ENCODE assay signal across 21 mouse cellular contexts in genomic region chr10:87750972-87751371, GRCm38 (mm10).
A peak's percentile ranks its signal among the peaks of the same experiment; 100 is the strongest.
DNase-seq lines count a peak whose midpoint lies in the region; ATAC-seq and TF ChIP-seq lines count a peak whose summit lies in the region.
"Had no signal": no experiment of that assay in that cellular context is flagged by ENCODE, and none has a peak within 500 bp of the region (broad histone marks: within the 10 kb centered on the region; RNA-seq: fewer than 3 reads in every experiment).

No protein-coding gene starts in this region.

- H3K9me3 ChIP-seq in stomach, embryonic 14.5 days (ENCODE audit: control insufficient read depth, low read depth, low read length) = no peaks in the 10 kb centered on the region
- no peaks in the 10 kb centered on the region for H3K9me3 ChIP-seq in stomach, embryonic 16.5 days (replicated peaks; ENCODE audit: control insufficient read depth, low read length)
- H3K9me3 ChIP-seq in midbrain, postnatal 0 days (ENCODE audit: low read length) = no peaks in the 10 kb centered on the region
- H3K9me3 ChIP-seq: embryonic facial prominence, embryonic 12.5 days; embryonic facial prominence, embryonic 15.5 days; forebrain, embryonic 10.5 days; forebrain, embryonic 12.5 days had no signal

- no peaks in the 10 kb centered on the region for H3K36me3 ChIP-seq in stomach, embryonic 14.5 days (ENCODE audit: control insufficient read depth, insufficient read depth, low read length)
- no peaks in the 10 kb centered on the region for H3K36me3 ChIP-seq in stomach, embryonic 16.5 days (ENCODE audit: control insufficient read depth, insufficient read depth, low read length)
- no peaks in the 10 kb centered on the region for H3K36me3 ChIP-seq in midbrain, postnatal 0 days (ENCODE audit: insufficient read depth, low read length)
- H3K36me3 ChIP-seq: embryonic facial prominence, embryonic 12.5 days; embryonic facial prominence, embryonic 15.5 days; forebrain, embryonic 10.5 days; forebrain, embryonic 12.5 days had no signal

- WGBS in stomach, embryonic 14.5 days = 17% methylated on average over 1 of the region's 1 CpGs
- WGBS in stomach, embryonic 16.5 days = 8% methylated on average over 1 of the region's 1 CpGs
- WGBS in midbrain, postnatal 0 days = 47% methylated on average over 1 of the region's 1 CpGs

- no peaks in the 10 kb centered on the region for H3K4me1 ChIP-seq in stomach, embryonic 14.5 days (ENCODE audit: control insufficient read depth, insufficient read depth, low read length)
- H3K4me1 ChIP-seq in stomach, embryonic 16.5 days (ENCODE audit: control insufficient read depth, insufficient read depth, low read length) = no peaks in the 10 kb centered on the region
- no peaks in the 10 kb centered on the region for H3K4me1 ChIP-seq in midbrain, postnatal 0 days (ENCODE audit: insufficient read depth, low read length)
- H3K4me1 ChIP-seq: embryonic facial prominence, embryonic 12.5 days; embryonic facial prominence, embryonic 15.5 days; forebrain, embryonic 10.5 days; forebrain, embryonic 12.5 days had no signal

- DNase-seq in mesoderm, embryonic 11.5 days (ENCODE audit: low read depth, low spot score) = peak; percentile 12
- DNase-seq in heart, postnatal 25 days (ENCODE audit: low spot score) = no peak
- DNase-seq in midbrain, postnatal 0 days (ENCODE audit: low spot score) = no peak
- no peak for DNase-seq in yolk sac, embryonic 10.5 days (ENCODE audit: low spot score)
- DNase-seq: adrenal gland, postnatal 10 days; cerebellum, adult 11 months; cerebellum, adult 18-20 months; cerebellum, adult 8-10 months; cerebellum, adult 9-11 months; cerebellum, postnatal 14 days; cerebellum, postnatal 36 days; embryo, embryonic 11 days had no signal

- no peak overlapping the region for H3K27ac ChIP-seq in stomach, embryonic 14.5 days (ENCODE audit: low read length)
- no peak overlapping the region for H3K27ac ChIP-seq in stomach, embryonic 16.5 days (ENCODE audit: low read length)
- H3K27ac ChIP-seq in midbrain, postnatal 0 days (ENCODE audit: low read depth, low read length) = no peak overlapping the region
- H3K27ac ChIP-seq: embryonic facial prominence, embryonic 12.5 days; embryonic facial prominence, embryonic 15.5 days; forebrain, embryonic 10.5 days; forebrain, embryonic 12.5 days had no signal

- ATAC-seq in stomach, embryonic 14.5 days (ENCODE audit: insufficient number of reproducible peaks, insufficient read depth, low FRiP score, low read depth) = peak; percentile 67; the same call in 1 of the 2 replicates
- peak; percentile 80; the same call in 1 of the 2 replicates for ATAC-seq in stomach, embryonic 16.5 days (ENCODE audit: insufficient read depth, low FRiP score)
- ATAC-seq in midbrain, postnatal 0 days (ENCODE audit: low FRiP score) = no peak
- ATAC-seq: forebrain, embryonic 14.5 days; forebrain, embryonic 16.5 days had no signal

- H3K27me3 ChIP-seq in stomach, embryonic 14.5 days (ENCODE audit: control insufficient read depth, insufficient read depth, low read length) = no peaks in the 10 kb centered on the region
- H3K27me3 ChIP-seq in stomach, embryonic 16.5 days (ENCODE audit: control insufficient read depth, insufficient read depth, low read length) = no peaks in the 10 kb centered on the region
- H3K27me3 ChIP-seq in midbrain, postnatal 0 days (ENCODE audit: insufficient read depth, low read length) = no peaks in the 10 kb centered on the region
- H3K27me3 ChIP-seq: embryonic facial prominence, embryonic 12.5 days; embryonic facial prominence, embryonic 15.5 days; forebrain, embryonic 12.5 days had no signal

- intact Hi-C loops in heart, postnatal 25 days (cut with DNase I) = no loop called here

- TF ChIP-seq CTCF in midbrain, postnatal 0 days (IDR thresholded peaks at IDR 0.05) = no peak

- H3K4me3 ChIP-seq in stomach, embryonic 14.5 days (ENCODE audit: low read depth, low read length) = no peak overlapping the region
- no peak overlapping the region for H3K4me3 ChIP-seq in stomach, embryonic 16.5 days (replicated peaks; ENCODE audit: low read length)
- no peak overlapping the region for H3K4me3 ChIP-seq in midbrain, postnatal 0 days (ENCODE audit: low read depth, low read length)
- H3K4me3 ChIP-seq: embryonic facial prominence, embryonic 12.5 days; embryonic facial prominence, embryonic 15.5 days; erythroblast, embryonic 14.5 days; forebrain, embryonic 10.5 days; forebrain, embryonic 12.5 days had no signal

- no peak overlapping the region for H3K9ac ChIP-seq in stomach, embryonic 14.5 days (replicated peaks; ENCODE audit: low read depth, low read length)
- H3K9ac ChIP-seq in stomach, embryonic 16.5 days (ENCODE audit: low read length) = no peak overlapping the region
- H3K9ac ChIP-seq in midbrain, postnatal 0 days (replicated peaks; ENCODE audit: low read length, poor library complexity, severe bottlenecking) = no peak overlapping the region
- H3K9ac ChIP-seq: embryonic facial prominence, embryonic 12.5 days; embryonic facial prominence, embryonic 15.5 days; forebrain, embryonic 12.5 days had no signal

- no peak overlapping the region for H3K4me2 ChIP-seq in stomach, embryonic 14.5 days (replicated peaks; ENCODE audit: low read depth, low read length)
- no peak overlapping the region for H3K4me2 ChIP-seq in stomach, embryonic 16.5 days (ENCODE audit: low read depth, low read length)
- H3K4me2 ChIP-seq in midbrain, postnatal 0 days (ENCODE audit: low read depth, low read length, poor library complexity, severe bottlenecking) = no peak overlapping the region
- H3K4me2 ChIP-seq: embryonic facial prominence, embryonic 12.5 days; embryonic facial prominence, embryonic 15.5 days; forebrain, embryonic 12.5 days had no signal
